Mouse (Mus musculus): ENCODE data around the gene Tprn. TPM values are rescaled to one million over a fixed set of nuclear protein-coding genes. Genes with fewer than 3 reads are reported as not detected.
A peak's percentile ranks its signal among the peaks of the same experiment; 100 is the strongest.

Tprn gene
- polyA plus RNA-seq, 1 experiment from 2014 or later: 9.6 TPM

DNA sequence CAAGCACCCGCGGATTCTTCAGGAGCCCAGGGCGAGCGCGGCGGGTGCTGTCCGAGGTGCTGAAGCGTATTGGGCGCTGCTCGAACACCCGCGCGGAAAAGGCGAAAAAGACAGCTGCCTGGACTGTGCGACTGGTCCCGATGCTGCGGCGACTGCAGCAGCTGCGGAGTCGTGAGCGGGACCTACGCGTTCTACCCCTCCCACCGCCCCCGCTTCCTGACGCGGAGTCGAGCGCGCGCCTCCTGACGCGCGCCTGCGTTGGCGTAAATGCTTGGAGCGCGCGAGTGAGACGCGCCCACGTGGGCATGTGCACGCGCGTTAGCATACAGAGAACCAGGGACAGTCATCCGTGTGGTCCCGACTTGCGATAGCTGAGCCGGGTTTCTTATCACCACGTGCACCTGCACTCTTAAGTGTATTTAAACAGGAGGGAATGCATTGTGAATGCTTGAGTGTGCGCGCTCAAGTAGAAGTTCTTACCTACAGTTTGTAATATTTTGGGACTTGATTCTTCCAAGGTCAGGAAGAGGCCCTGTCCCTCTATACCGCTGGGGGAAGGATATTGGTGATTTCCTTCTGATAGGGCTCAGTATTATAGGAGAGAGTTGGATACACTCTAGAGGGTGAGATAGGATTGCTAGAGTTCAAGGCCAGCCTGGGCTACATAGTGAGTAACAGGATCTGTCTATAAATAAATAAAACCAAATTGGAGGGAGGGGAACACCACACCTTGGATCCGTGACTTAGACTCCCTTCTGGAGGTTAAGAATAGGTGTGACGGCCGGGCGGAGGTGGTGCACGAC lies 56.8 kb downstream of the Tprn start, which contains the start of gene Grin1:
Gene Grin1 (minus strand): TSS at position 217 of the 803 bp plus-strand sequence.
- Histone ChIP-seq H3K27me3 (replicated peaks; ENCODE audit: control insufficient read depth, insufficient read depth, low read length) (peaks cover 58% of the 10 kb centered on the region), H3K27ac (ENCODE audit: low read depth, low read length) (no peak within 1 kb of the TSS), H3K4me2 (peak within 1 kb of the TSS; percentile 58), H3K36me3 (ENCODE audit: control insufficient read depth, insufficient read depth, low read length) (no peaks in the 10 kb centered on the region), H3K9ac (ENCODE audit: low read depth, low read length) (no peak within 1 kb of the TSS), H3K4me3 (ENCODE audit: low read depth, low read length) (peak within 1 kb of the TSS; percentile 34), H3K9me3 (ENCODE audit: control insufficient read depth, low read length) (no peaks in the 10 kb centered on the region), H3K4me1 (replicated peaks; ENCODE audit: control insufficient read depth, insufficient read depth, low read length) (no peaks in the 10 kb centered on the region)
- ATAC-seq (replicated peaks; ENCODE audit: low FRiP score) (peak; percentile 47), DNase-seq (ENCODE audit: low spot score) (peak; percentile 80)
- WGBS: 10% methylated on average over 58 of the region's 58 CpGs

Other genes with a start within 250 kb of the Tprn start
- gene Nsmf, start 208.3 kb upstream of the Tprn start, polyA plus RNA-seq (2014; fragmentation: Nextera tagmentation; extraction: Ambion mirVana): 29.0 and 32.6 TPM in 2 replicates
- gene Entpd8, start 182.3 kb upstream of the Tprn start, polyA plus RNA-seq (2014; fragmentation: Nextera tagmentation; extraction: Ambion mirVana): 0.90 and 1.7 TPM in 2 replicates
- 0.69 and 1.0 TPM in 2 replicates for gene Noxa1, start 167.5 kb upstream of the Tprn start, polyA plus RNA-seq (2014; fragmentation: Nextera tagmentation; extraction: Ambion mirVana)
- 6.5 and 7.6 TPM in 2 replicates for gene Nrarp, start 81.9 kb upstream of the Tprn start, polyA plus RNA-seq (2014; fragmentation: Nextera tagmentation; extraction: Ambion mirVana)
- 12.1 and 13.1 TPM in 2 replicates for gene Tor4a, start 65.7 kb upstream of the Tprn start, polyA plus RNA-seq (2014; fragmentation: Nextera tagmentation; extraction: Ambion mirVana)
- 85.3 and 86.3 TPM in 2 replicates for gene Nelfb, start 51.1 kb upstream of the Tprn start, polyA plus RNA-seq (2014; fragmentation: Nextera tagmentation; extraction: Ambion mirVana)
- 0.29 TPM in 1 of 2 replicates, not detected in the other for gene Stpg3, start 48.0 kb upstream of the Tprn start, polyA plus RNA-seq (2014; fragmentation: Nextera tagmentation; extraction: Ambion mirVana)
- 0.45 TPM in 2 replicates for gene Fam166a, start 43.9 kb upstream of the Tprn start, polyA plus RNA-seq (2014; fragmentation: Nextera tagmentation; extraction: Ambion mirVana)
- 823 and 870 TPM in 2 replicates for gene Tubb4b, start 37.9 kb upstream of the Tprn start, polyA plus RNA-seq (2014; fragmentation: Nextera tagmentation; extraction: Ambion mirVana)
- gene Slc34a3, start 28.3 kb upstream of the Tprn start, polyA plus RNA-seq (2014; fragmentation: Nextera tagmentation; extraction: Ambion mirVana): 0.07 TPM in 1 of 2 replicates, not detected in the other
- 0.10 and 0.21 TPM in 2 replicates for gene Rnf224, start 25.8 kb upstream of the Tprn start, polyA plus RNA-seq (2014; fragmentation: Nextera tagmentation; extraction: Ambion mirVana)
- 7.7 and 8.1 TPM in 2 replicates for gene Rnf208, start 20.4 kb upstream of the Tprn start, polyA plus RNA-seq (2014; fragmentation: Nextera tagmentation; extraction: Ambion mirVana)
- gene Cysrt1, start 20.2 kb upstream of the Tprn start, polyA plus RNA-seq (2014; fragmentation: Nextera tagmentation; extraction: Ambion mirVana): not detected in 2 replicates
- 6.3 and 6.8 TPM in 2 replicates for gene AL732309.1, start 15.8 kb upstream of the Tprn start, polyA plus RNA-seq (2014; fragmentation: Nextera tagmentation; extraction: Ambion mirVana)
- 14.4 and 15.2 TPM in 2 replicates for gene Tmem203, start 7.2 kb upstream of the Tprn start, polyA plus RNA-seq (2014; fragmentation: Nextera tagmentation; extraction: Ambion mirVana)
- gene Ssna1, start 9.8 kb downstream of the Tprn start, polyA plus RNA-seq (2014; fragmentation: Nextera tagmentation; extraction: Ambion mirVana): 233 and 237 TPM in 2 replicates
- 74.7 and 77.6 TPM in 2 replicates for gene Anapc2, start 9.9 kb downstream of the Tprn start, polyA plus RNA-seq (2014; fragmentation: Nextera tagmentation; extraction: Ambion mirVana)
- not detected in 2 replicates for gene Tmem210, start 25.5 kb downstream of the Tprn start, polyA plus RNA-seq (2014; fragmentation: Nextera tagmentation; extraction: Ambion mirVana)
- gene Lrrc26, start 27.3 kb downstream of the Tprn start, polyA plus RNA-seq (2014; fragmentation: Nextera tagmentation; extraction: Ambion mirVana): not detected in 2 replicates
- gene Grin1, start 56.6 kb downstream of the Tprn start, polyA plus RNA-seq (2014; fragmentation: Nextera tagmentation; extraction: Ambion mirVana): 1.0 and 1.6 TPM in 2 replicates
- 48.3 and 62.9 TPM in 2 replicates for gene Man1b1, start 69.7 kb downstream of the Tprn start, polyA plus RNA-seq (2014; fragmentation: Nextera tagmentation; extraction: Ambion mirVana)
- 17.4 and 18.3 TPM in 2 replicates for gene Dpp7, start 93.7 kb downstream of the Tprn start, polyA plus RNA-seq (2014; fragmentation: Nextera tagmentation; extraction: Ambion mirVana)
- 15.6 and 17.8 TPM in 2 replicates for gene Uap1l1, start 103.1 kb downstream of the Tprn start, polyA plus RNA-seq (2014; fragmentation: Nextera tagmentation; extraction: Ambion mirVana)
- gene Sapcd2, start 109.7 kb downstream of the Tprn start, polyA plus RNA-seq (2014; fragmentation: Nextera tagmentation; extraction: Ambion mirVana): 45.3 and 51.0 TPM in 2 replicates
- 0.25 and 0.45 TPM in 2 replicates for gene Entpd2, start 133.3 kb downstream of the Tprn start, polyA plus RNA-seq (2014; fragmentation: Nextera tagmentation; extraction: Ambion mirVana)
- 7.0 and 8.1 TPM in 2 replicates for gene Npdc1, start 136.7 kb downstream of the Tprn start, polyA plus RNA-seq (2014; fragmentation: Nextera tagmentation; extraction: Ambion mirVana)
- gene Fut7, start 160.6 kb downstream of the Tprn start, polyA plus RNA-seq (2014; fragmentation: Nextera tagmentation; extraction: Ambion mirVana): 0.09 TPM in 1 of 2 replicates, not detected in the other
- 3.9 and 4.5 TPM in 2 replicates for gene Abca2, start 166.1 kb downstream of the Tprn start, polyA plus RNA-seq (2014; fragmentation: Nextera tagmentation; extraction: Ambion mirVana)
- gene Clic3, start 194.2 kb downstream of the Tprn start, polyA plus RNA-seq (2014; fragmentation: Nextera tagmentation; extraction: Ambion mirVana): 0.21 TPM in 1 of 2 replicates, not detected in the other
- 9.2 and 14.3 TPM in 2 replicates for gene Paxx, start 198.5 kb downstream of the Tprn start, polyA plus RNA-seq (2014; fragmentation: Nextera tagmentation; extraction: Ambion mirVana)
- gene Ptgds, start 207.4 kb downstream of the Tprn start, polyA plus RNA-seq (2014; fragmentation: Nextera tagmentation; extraction: Ambion mirVana): not detected in 2 replicates
- gene Lcn12, start 231.3 kb downstream of the Tprn start, polyA plus RNA-seq (2014; fragmentation: Nextera tagmentation; extraction: Ambion mirVana): not detected in 2 replicates
- 63.3 and 63.6 TPM in 2 replicates for gene Fbxw5, start 238.1 kb downstream of the Tprn start, polyA plus RNA-seq (2014; fragmentation: Nextera tagmentation; extraction: Ambion mirVana)
- gene C8g, start 239.1 kb downstream of the Tprn start, polyA plus RNA-seq (2014; fragmentation: Nextera tagmentation; extraction: Ambion mirVana): 14.9 and 16.8 TPM in 2 replicates